Mouse (Mus musculus): ENCODE results near the gene Ccdc162. TPM values are rescaled to one million over a fixed set of nuclear protein-coding genes. Genes with fewer than 3 reads are reported as not detected.

Gene Ccdc162
- polyA plus RNA-seq, 1 experiment from 2014 or later: 0.12 TPM

GRCm38 (mm10) chr10:41682546-41683393 is 33.7 kb downstream of the Ccdc162 start:
- Histone ChIP-seq H3K27ac (ENCODE audit: low read length) (no peak overlapping the region), H3K36me3 (ENCODE audit: control insufficient read depth, insufficient read depth) (no peaks in the 10 kb centered on the region), H3K4me1 (ENCODE audit: control insufficient read depth, low read depth, low read length) (no peaks in the 10 kb centered on the region), H3K4me2 (ENCODE audit: low read depth, low read length) (no peak overlapping the region), H3K27me3 (ENCODE audit: control insufficient read depth, insufficient read depth, low read depth, low read length) (peaks cover 3% of the 10 kb centered on the region; the same call in 1 of the 2 replicates), H3K9me3 (replicated peaks; ENCODE audit: control insufficient read depth, low read length) (no peaks in the 10 kb centered on the region), H3K9ac (ENCODE audit: low read depth, low read length) (no peak overlapping the region), H3K4me3 (ENCODE audit: low read depth, low read length) (no peak overlapping the region)
- no peak for ATAC-seq (ENCODE audit: low read depth)
- 33% methylated on average over 16 of the region's 16 CpGs for WGBS (ENCODE audit: insufficient replicate concordance)

- H3K4me1 ChIP-seq (ENCODE audit: control insufficient read depth, low read depth, low read length): no peaks in the 10 kb centered on the region
- ATAC-seq (ENCODE audit: low read depth): no peak; the same call in 1 of the 2 replicates
- H3K4me3 ChIP-seq (ENCODE audit: low read depth, low read length): no peak overlapping the region
- H3K27me3 ChIP-seq (ENCODE audit: control insufficient read depth, insufficient read depth, low read depth, low read length): no peaks in the 10 kb centered on the region; the same call in 1 of the 2 replicates
- no peak overlapping the region for H3K9ac ChIP-seq (ENCODE audit: low read depth, low read length)
- H3K9me3 ChIP-seq (replicated peaks; ENCODE audit: control insufficient read depth, low read length): no peaks in the 10 kb centered on the region
- 32% methylated on average over 18 of the region's 18 CpGs for WGBS (ENCODE audit: insufficient replicate concordance)
- no peak overlapping the region for H3K27ac ChIP-seq (ENCODE audit: low read length)
- no peaks in the 10 kb centered on the region for H3K36me3 ChIP-seq (ENCODE audit: control insufficient read depth, insufficient read depth)
- H3K4me2 ChIP-seq (ENCODE audit: low read depth, low read length): no peak overlapping the region
Measured at GRCm38 (mm10) chr10:41678746-41679360, 37.6 kb downstream of the Ccdc162 start.

- Histone ChIP-seq H3K9me3 (replicated peaks; ENCODE audit: control insufficient read depth, low read length) (no peaks in the 10 kb centered on the region), H3K36me3 (ENCODE audit: control insufficient read depth, insufficient read depth) (no peaks in the 10 kb centered on the region), H3K4me3 (ENCODE audit: low read depth, low read length) (no peak overlapping the region), H3K4me2 (ENCODE audit: low read depth, low read length) (no peak overlapping the region), H3K27me3 (ENCODE audit: control insufficient read depth, insufficient read depth, low read depth, low read length) (no peaks in the 10 kb centered on the region), H3K4me1 (ENCODE audit: control insufficient read depth, low read depth, low read length) (no peaks in the 10 kb centered on the region), H3K27ac (ENCODE audit: low read length) (no peak overlapping the region), H3K9ac (ENCODE audit: low read depth, low read length) (no peak overlapping the region)
- WGBS (ENCODE audit: insufficient replicate concordance): 40% methylated on average over 8 of the region's 8 CpGs
- ATAC-seq (ENCODE audit: low read depth): no peak
Measured at GRCm38 (mm10) chr10:41677396-41677795, 39.0 kb downstream of the Ccdc162 start.

GRCm38 (mm10) chr10:41676661-41677061 is 39.8 kb downstream of the Ccdc162 start:
- no peak for ATAC-seq (ENCODE audit: low read depth)
- WGBS (ENCODE audit: insufficient replicate concordance): 61% methylated on average over 6 of the region's 6 CpGs
- H3K4me3 ChIP-seq (ENCODE audit: low read depth, low read length): no peak overlapping the region
- no peaks in the 10 kb centered on the region for H3K9me3 ChIP-seq (replicated peaks; ENCODE audit: control insufficient read depth, low read length)
- H3K4me1 ChIP-seq (ENCODE audit: control insufficient read depth, low read depth, low read length): no peaks in the 10 kb centered on the region
- no peaks in the 10 kb centered on the region for H3K36me3 ChIP-seq (ENCODE audit: control insufficient read depth, insufficient read depth)
- H3K9ac ChIP-seq (ENCODE audit: low read depth, low read length): no peak overlapping the region
- no peak overlapping the region for H3K27ac ChIP-seq (ENCODE audit: low read length)
- no peak overlapping the region for H3K4me2 ChIP-seq (ENCODE audit: low read depth, low read length)
- no peaks in the 10 kb centered on the region for H3K27me3 ChIP-seq (ENCODE audit: control insufficient read depth, insufficient read depth, low read depth, low read length)

- no peak overlapping the region for H3K27ac ChIP-seq (ENCODE audit: low read length)
- H3K9ac ChIP-seq (ENCODE audit: low read depth, low read length): no peak overlapping the region
- H3K27me3 ChIP-seq (ENCODE audit: control insufficient read depth, insufficient read depth, low read depth, low read length): no peaks in the 10 kb centered on the region
- H3K4me2 ChIP-seq (ENCODE audit: low read depth, low read length): no peak overlapping the region
- H3K36me3 ChIP-seq (ENCODE audit: control insufficient read depth, insufficient read depth): no peaks in the 10 kb centered on the region
- H3K9me3 ChIP-seq (replicated peaks; ENCODE audit: control insufficient read depth, low read length): no peaks in the 10 kb centered on the region
- H3K4me1 ChIP-seq (ENCODE audit: control insufficient read depth, low read depth, low read length): no peaks in the 10 kb centered on the region
- 70% methylated on average over 6 of the region's 6 CpGs for WGBS (ENCODE audit: insufficient replicate concordance)
- no peak overlapping the region for H3K4me3 ChIP-seq (ENCODE audit: low read depth, low read length)
- no peak for ATAC-seq (ENCODE audit: low read depth)
Measured at GRCm38 (mm10) chr10:41675842-41676571, 40.4 kb downstream of the Ccdc162 start.

- no peaks in the 10 kb centered on the region for H3K4me1 ChIP-seq (ENCODE audit: control insufficient read depth, low read depth, low read length)
- H3K27me3 ChIP-seq (ENCODE audit: control insufficient read depth, insufficient read depth, low read depth, low read length): no peaks in the 10 kb centered on the region
- no peak overlapping the region for H3K27ac ChIP-seq (ENCODE audit: low read length)
- H3K9me3 ChIP-seq (replicated peaks; ENCODE audit: control insufficient read depth, low read length): no peaks in the 10 kb centered on the region
- no peak for ATAC-seq (ENCODE audit: low read depth)
- H3K4me3 ChIP-seq (ENCODE audit: low read depth, low read length): no peak overlapping the region
- no peak overlapping the region for H3K9ac ChIP-seq (ENCODE audit: low read depth, low read length)
- no peaks in the 10 kb centered on the region for H3K36me3 ChIP-seq (ENCODE audit: control insufficient read depth, insufficient read depth)
- WGBS (ENCODE audit: insufficient replicate concordance): 52% methylated on average over 6 of the region's 6 CpGs
- no peak overlapping the region for H3K4me2 ChIP-seq (ENCODE audit: low read depth, low read length)
Measured at GRCm38 (mm10) chr10:41675243-41675642, 41.2 kb downstream of the Ccdc162 start.

- H3K9me3 ChIP-seq (replicated peaks; ENCODE audit: control insufficient read depth, low read length): no peaks in the 10 kb centered on the region
- H3K36me3 ChIP-seq (ENCODE audit: control insufficient read depth, insufficient read depth): no peaks in the 10 kb centered on the region
- H3K4me2 ChIP-seq (ENCODE audit: low read depth, low read length): no peak overlapping the region
- WGBS (ENCODE audit: insufficient replicate concordance): 35% methylated on average over 3 of the region's 3 CpGs
- ATAC-seq (ENCODE audit: low read depth): no peak
- H3K27me3 ChIP-seq (ENCODE audit: control insufficient read depth, insufficient read depth, low read depth, low read length): no peaks in the 10 kb centered on the region
- no peaks in the 10 kb centered on the region for H3K4me1 ChIP-seq (ENCODE audit: control insufficient read depth, low read depth, low read length)
- H3K27ac ChIP-seq (ENCODE audit: low read length): no peak overlapping the region
- H3K4me3 ChIP-seq (ENCODE audit: low read depth, low read length): no peak overlapping the region
- no peak overlapping the region for H3K9ac ChIP-seq (ENCODE audit: low read depth, low read length)
Measured at GRCm38 (mm10) chr10:41674362-41674761, 42.1 kb downstream of the Ccdc162 start.

- Histone ChIP-seq H3K27ac (ENCODE audit: low read length) (no peak overlapping the region), H3K4me3 (ENCODE audit: low read depth, low read length) (no peak overlapping the region), H3K9me3 (replicated peaks; ENCODE audit: control insufficient read depth, low read length) (no peaks in the 10 kb centered on the region), H3K27me3 (ENCODE audit: control insufficient read depth, insufficient read depth, low read depth, low read length) (no peaks in the 10 kb centered on the region), H3K9ac (ENCODE audit: low read depth, low read length) (no peak overlapping the region), H3K36me3 (ENCODE audit: control insufficient read depth, insufficient read depth) (no peaks in the 10 kb centered on the region), H3K4me1 (ENCODE audit: control insufficient read depth, low read depth, low read length) (no peaks in the 10 kb centered on the region), H3K4me2 (ENCODE audit: low read depth, low read length) (no peak overlapping the region)
- no peak for ATAC-seq (ENCODE audit: low read depth)
- WGBS (ENCODE audit: insufficient replicate concordance): 50% methylated on average over 5 of the region's 5 CpGs
Measured at GRCm38 (mm10) chr10:41670196-41670595, 46.2 kb downstream of the Ccdc162 start.

Data from liver, embryonic 16.5 days (tissue).